9 mouse cellular contexts compared by ENCODE assay signal in genomic region chrX:73911156-73911555, GRCm38 (mm10). TPM values are rescaled to one million over a fixed set of nuclear protein-coding genes. Genes with fewer than 3 reads are reported as not detected.
DNase-seq lines count a peak whose midpoint lies in the region; ATAC-seq lines count a peak whose summit lies in the region.
"Had no signal": no experiment of that assay in that cellular context is flagged by ENCODE, and none has a peak within 500 bp of the region (broad histone marks: within the 10 kb centered on the region; RNA-seq: fewer than 3 reads in every experiment).

No protein-coding gene starts in this region.

- peak overlapping the region; percentile 35 for H3K4me2 ChIP-seq in hindbrain, embryonic 16.5 days (ENCODE audit: low read length)
- H3K4me2 ChIP-seq in lung, embryonic 16.5 days (ENCODE audit: low read depth, low read length) = peak overlapping the region; percentile 40

- no peaks in the 10 kb centered on the region for H3K4me1 ChIP-seq in brown adipose tissue, adult 24 weeks (ENCODE audit: control insufficient read depth, insufficient read depth, insufficient read length, low read length)
- peaks cover 2% of the 10 kb centered on the region; the same call in 1 of the 2 replicates for H3K4me1 ChIP-seq in hindbrain, embryonic 16.5 days (ENCODE audit: control insufficient read depth, insufficient read depth, low read depth, low read length)
- H3K4me1 ChIP-seq in lung, embryonic 16.5 days (replicated peaks; ENCODE audit: control insufficient read depth, insufficient read depth, low read length) = no peaks in the 10 kb centered on the region

- DNase-seq in gastrocnemius, postnatal 10 days = peak; percentile 7
- no peak for DNase-seq in gastrocnemius, adult 18-20 months (ENCODE audit: low spot score)
- DNase-seq in spleen, postnatal 36 days (ENCODE audit: low spot score in 2 of 2) = peak; percentile 75 to 80
- DNase-seq in cerebellum, postnatal 10 days = no peak
- DNase-seq in urinary bladder, postnatal 10 days (ENCODE audit: low spot score) = no peak

- 23% methylated on average over 19 of the region's 26 CpGs for WGBS in hindbrain, embryonic 16.5 days
- WGBS in lung, embryonic 16.5 days = 8% methylated on average over 19 of the region's 26 CpGs

- H3K9me3 ChIP-seq in hindbrain, embryonic 16.5 days (ENCODE audit: control insufficient read depth, low read length) = no peaks in the 10 kb centered on the region
- no peaks in the 10 kb centered on the region for H3K9me3 ChIP-seq in lung, embryonic 16.5 days (ENCODE audit: control insufficient read depth, low read length)

- no peaks in the 10 kb centered on the region for H3K36me3 ChIP-seq in hindbrain, embryonic 16.5 days (ENCODE audit: control insufficient read depth, insufficient read depth, low read length)
- no peaks in the 10 kb centered on the region for H3K36me3 ChIP-seq in lung, embryonic 16.5 days (ENCODE audit: control insufficient read depth, insufficient read depth, low read length)

- peak overlapping the region; percentile 24; the same call in 1 of the 2 replicates for H3K27ac ChIP-seq in brown adipose tissue, adult 24 weeks (replicated peaks; ENCODE audit: low read depth, low read length)
- H3K27ac ChIP-seq in hindbrain, embryonic 16.5 days (ENCODE audit: low read depth, low read length) = no peak overlapping the region
- no peak overlapping the region for H3K27ac ChIP-seq in lung, embryonic 16.5 days (ENCODE audit: low read length)

- no peak overlapping the region for H3K9ac ChIP-seq in hindbrain, embryonic 16.5 days (ENCODE audit: low read depth, low read length)
- peak overlapping the region; percentile 11; the same call in 1 of the 2 replicates for H3K9ac ChIP-seq in lung, embryonic 16.5 days (ENCODE audit: low read length)

- no peak for ATAC-seq in hindbrain, embryonic 16.5 days
- no peak for ATAC-seq in lung, embryonic 16.5 days (ENCODE audit: low read depth)
- ATAC-seq: Patski had no signal

- H3K27me3 ChIP-seq in hindbrain, embryonic 16.5 days (replicated peaks; ENCODE audit: control insufficient read depth, insufficient read depth, low read length) = no peaks in the 10 kb centered on the region
- H3K27me3 ChIP-seq in lung, embryonic 16.5 days (ENCODE audit: control insufficient read depth, insufficient read depth, low read depth, low read length) = no peaks in the 10 kb centered on the region

- H3K4me3 ChIP-seq in brown adipose tissue, adult 24 weeks (ENCODE audit: insufficient read depth, low read depth, low read length) = peak overlapping the region; percentile 37
- H3K4me3 ChIP-seq in hindbrain, embryonic 16.5 days (ENCODE audit: low read length) = no peak overlapping the region
- H3K4me3 ChIP-seq in lung, embryonic 16.5 days (ENCODE audit: low read length) = peak overlapping the region; percentile 26

RNA-seq across cellular contexts. Expression of gene Arhgap4, which starts 10.5 kb away (rescaled TPM):
- 1 to 10 TPM in 1 of 2 experiments, under 1 TPM in 1; 0.85 to 2.0 TPM for total RNA-seq in gastrocnemius, postnatal 10 days (2021)
- total RNA-seq in gastrocnemius, adult 18-20 months (2021) = under 1 TPM; 0.33 to 0.43 TPM
- 0.59 and 1.9 TPM in 2 replicates for polyA plus RNA-seq in brown adipose tissue, adult 24 weeks (2012; ENCODE audit: insufficient read depth, insufficient read length, missing spikeins)
- polyA plus RNA-seq in hindbrain, embryonic 16.5 days (2015; fragmentation: Nextera tagmentation; extraction: Ambion mirVana) = 2.7 TPM in 2 replicates
- polyA plus RNA-seq in lung, embryonic 16.5 days (2015; fragmentation: Nextera tagmentation; extraction: Ambion mirVana) = 3.1 and 3.5 TPM in 2 replicates

RNA-seq across cellular contexts. Expression of gene Naa10, which starts 10.6 kb away (rescaled TPM):
- total RNA-seq in gastrocnemius, postnatal 10 days (2021) = 10 to 100 TPM; 68.7 to 73.5 TPM
- 10 to 100 TPM; 50.2 to 56.5 TPM for total RNA-seq in gastrocnemius, adult 18-20 months (2021)
- polyA plus RNA-seq in brown adipose tissue, adult 24 weeks (2012; ENCODE audit: insufficient read depth, insufficient read length, missing spikeins) = 90.3 and 104 TPM in 2 replicates
- polyA plus RNA-seq in hindbrain, embryonic 16.5 days (2015; fragmentation: Nextera tagmentation; extraction: Ambion mirVana) = 89.5 and 92.9 TPM in 2 replicates
- polyA plus RNA-seq in lung, embryonic 16.5 days (2015; fragmentation: Nextera tagmentation; extraction: Ambion mirVana) = 132 and 136 TPM in 2 replicates

RNA-seq across cellular contexts. Expression of gene L1cam, which starts 15.3 kb away (rescaled TPM):
- total RNA-seq in gastrocnemius, postnatal 10 days (2021) = 1 to 10 TPM; 1.9 to 2.9 TPM
- 1 to 10 TPM; 1.5 to 2.7 TPM for total RNA-seq in gastrocnemius, adult 18-20 months (2021)
- polyA plus RNA-seq in brown adipose tissue, adult 24 weeks (2012; ENCODE audit: insufficient read depth, insufficient read length, missing spikeins) = 2.2 and 2.3 TPM in 2 replicates
- 109 and 139 TPM in 2 replicates for polyA plus RNA-seq in hindbrain, embryonic 16.5 days (2015; fragmentation: Nextera tagmentation; extraction: Ambion mirVana)
- polyA plus RNA-seq in lung, embryonic 16.5 days (2015; fragmentation: Nextera tagmentation; extraction: Ambion mirVana) = 3.2 and 4.3 TPM in 2 replicates

RNA-seq across cellular contexts. Expression of gene Avpr2, which starts 19.3 kb away (rescaled TPM):
- total RNA-seq in gastrocnemius, postnatal 10 days (2021) = not detected
- not detected for total RNA-seq in gastrocnemius, adult 18-20 months (2021)
- polyA plus RNA-seq in brown adipose tissue, adult 24 weeks (2012; ENCODE audit: insufficient read depth, insufficient read length, missing spikeins) = not detected in 2 replicates
- polyA plus RNA-seq in hindbrain, embryonic 16.5 days (2015; fragmentation: Nextera tagmentation; extraction: Ambion mirVana) = 0.11 and 0.20 TPM in 2 replicates
- 0.06 TPM in 1 of 2 replicates, not detected in the other for polyA plus RNA-seq in lung, embryonic 16.5 days (2015; fragmentation: Nextera tagmentation; extraction: Ambion mirVana)

RNA-seq across cellular contexts. Expression of gene Renbp, which starts 19.5 kb away (rescaled TPM):
- 1 to 10 TPM; 4.6 to 5.3 TPM for total RNA-seq in gastrocnemius, postnatal 10 days (2021)
- total RNA-seq in gastrocnemius, adult 18-20 months (2021) = 1 to 10 TPM; 1.6 to 2.0 TPM
- polyA plus RNA-seq in brown adipose tissue, adult 24 weeks (2012; ENCODE audit: insufficient read depth, insufficient read length, missing spikeins) = 4.6 and 7.4 TPM in 2 replicates
- 15.2 and 16.8 TPM in 2 replicates for polyA plus RNA-seq in hindbrain, embryonic 16.5 days (2015; fragmentation: Nextera tagmentation; extraction: Ambion mirVana)
- 43.7 and 43.9 TPM in 2 replicates for polyA plus RNA-seq in lung, embryonic 16.5 days (2015; fragmentation: Nextera tagmentation; extraction: Ambion mirVana)

Comparison
In these comparisons a context has a peak if more than half of its experiments do, and no peak if none do; other contexts are left out.
1. DNase-seq: peak in gastrocnemius, postnatal 10 days (single experiment) and spleen, postnatal 36 days (2 of 2); none in gastrocnemius, adult 18-20 months (single experiment), cerebellum, postnatal 10 days (0 of 2) and urinary bladder, postnatal 10 days (single experiment).
2. RNA of gene L1cam, which starts 15.3 kb away (polyA plus RNA-seq): 109 to 139 TPM in hindbrain, embryonic 16.5 days; 3.2 to 4.3 TPM in lung, embryonic 16.5 days and 2.2 to 2.3 TPM in brown adipose tissue, adult 24 weeks; every median in the first group is over 10 times any median in the second.